Mouse (Mus musculus) CH12.LX (cell line): ENCODE measurements at regions not wholly inside any gene's neighbourhood (a gene's known extent, or its start where the extent isn't known, plus 50 kb on each side); places are given as distances from the start of the nearest gene placed in this dataset.

Source experiments
- DNase-seq: peaks from one replicate; pipeline ENCODE4 v3.0.0-alpha.2; 2013; ENCODE audit errors: extremely low read depth
- H3K27ac ChIP-seq: 2 replicates; pipeline ENCODE4 v1.5.1; 2012; ENCODE audit warnings: low read depth, mild to moderate bottlenecking, control low read depth, moderate library complexity; ENCODE audit not compliant: insufficient read depth
- H3K27me3 ChIP-seq: replicated peaks from 2 replicates; pipeline ENCODE3; 2012; ENCODE audit warnings: inconsistent platforms
- H3K36me3 ChIP-seq, 2 experiments: replicated peaks in 1 of 2; 2 replicates each; pipeline versions ENCODE3 to v1.6.1; 2012; ENCODE audit warnings: inconsistent platforms in 1 of 2, low read length in 1 of 2, mild to moderate bottlenecking in 1 of 2, mixed read lengths in 1 of 2, moderate library complexity in 1 of 2; ENCODE audit not compliant: control insufficient read depth in 1 of 2, insufficient read depth in 1 of 2
- H3K4me1 ChIP-seq, 2 experiments: 2 replicates each; pipeline ENCODE4 v1.6.1; 2012; ENCODE audit warnings: inconsistent platforms in 1 of 2, moderate library complexity in 1 of 2; ENCODE audit not compliant: insufficient read depth in 2 of 2, control insufficient read depth in 1 of 2
- H3K4me2 ChIP-seq: 2 replicates; pipeline ENCODE4 v1.6.1; 2012; ENCODE audit warnings: low read depth, mild to moderate bottlenecking, control low read depth; ENCODE audit not compliant: poor library complexity, insufficient read depth, severe bottlenecking
- H3K4me3 ChIP-seq, 3 experiments: fragments of 150-350 bp in 1 of 3; sonication (generic) in 1 of 3; replicated peaks in 1 of 3; 2 replicates each; pipeline versions ENCODE3 to v1.5.1; 2011 to 2012; ENCODE audit warnings: low read depth in 2 of 3, low read length in 2 of 3, mild to moderate bottlenecking in 2 of 3, moderate library complexity in 2 of 3, control low read depth in 1 of 3, improper control_type of control experiment in 1 of 3, inconsistent platforms in 1 of 3, mixed read lengths in 1 of 3; ENCODE audit not compliant: poor library complexity in 1 of 3
- H3K79me2 ChIP-seq: replicated peaks from 2 replicates; pipeline ENCODE4 v1.6.1; 2012; ENCODE audit warnings: mild to moderate bottlenecking, moderate library complexity; ENCODE audit not compliant: control insufficient read depth, poor library complexity, insufficient read depth, severe bottlenecking; ENCODE audit errors: extremely low read depth
- H3K9ac ChIP-seq: 2 replicates; pipeline ENCODE4 v1.6.1; 2012; ENCODE audit warnings: low read depth, mild to moderate bottlenecking, control low read depth, moderate library complexity; ENCODE audit not compliant: insufficient read depth
- H3K9me3 ChIP-seq: replicated peaks from 2 replicates; pipeline ENCODE3; 2012; ENCODE audit warnings: low read length, inconsistent platforms, mixed read lengths
- BHLHE40 ChIP-seq: IDR thresholded peaks from 2 replicates; pipeline ENCODE4 v1.6.1; 2011; ENCODE audit warnings: mild to moderate bottlenecking, low read depth, low read length, improper control_type of control experiment
- CTCF ChIP-seq, 2 experiments: IDR thresholded peaks in 1 of 2; conservative IDR thresholded peaks in 1 of 2; 2 replicates each; pipeline ENCODE4 v1.5.1; 2011 to 2012; ENCODE audit warnings: low read depth in 2 of 2, low read length in 2 of 2, improper control_type of control experiment in 1 of 2, inconsistent platforms in 1 of 2, mild to moderate bottlenecking in 1 of 2, moderate library complexity in 1 of 2
- HCFC1 ChIP-seq: IDR thresholded peaks from 2 replicates; pipeline ENCODE4 v1.6.1; 2012; ENCODE audit warnings: low read depth, mild to moderate bottlenecking, inconsistent platforms, low read length, improper control_type of control experiment
- KAT2A ChIP-seq: IDR thresholded peaks from 2 replicates; pipeline ENCODE4 v1.6.1; 2012; ENCODE audit warnings: low read length, improper control_type of control experiment, inconsistent platforms; ENCODE audit not compliant: insufficient replicate concordance
- MAFK ChIP-seq: IDR thresholded peaks from 2 replicates; pipeline ENCODE4 v1.6.1; 2011; ENCODE audit warnings: low read length, improper control_type of control experiment; ENCODE audit not compliant: insufficient replicate concordance
- MAX ChIP-seq: IDR thresholded peaks from 2 replicates; pipeline ENCODE4 v1.6.1; 2011; ENCODE audit warnings: low read length, improper control_type of control experiment
- MEF2A ChIP-seq: IDR thresholded peaks from 2 replicates; pipeline ENCODE4 v1.6.1; 2014; ENCODE audit warnings: low read depth, mild to moderate bottlenecking, inconsistent platforms, low read length, improper control_type of control experiment, borderline replicate concordance
- MXI1 ChIP-seq: IDR thresholded peaks from 2 replicates; pipeline ENCODE4 v1.6.1; 2011; ENCODE audit warnings: mild to moderate bottlenecking, low read depth, low read length, improper control_type of control experiment
- NELFE ChIP-seq: IDR thresholded peaks from 2 replicates; pipeline ENCODE4 v1.6.1; 2011; ENCODE audit warnings: low read depth, low read length, improper control_type of control experiment
- POLR2AphosphoS2 ChIP-seq: IDR thresholded peaks from 2 replicates; pipeline ENCODE4 v1.6.1; 2011; ENCODE audit warnings: low read depth, low read length, improper control_type of control experiment
- RAD21 ChIP-seq: IDR thresholded peaks from 2 replicates; pipeline ENCODE4 v1.6.1; 2011; ENCODE audit warnings: low read depth, mild to moderate bottlenecking, low read length, improper control_type of control experiment, moderate library complexity
- RCOR1 ChIP-seq: conservative IDR thresholded peaks from 2 replicates; pipeline ENCODE4 v1.6.1; 2012; ENCODE audit warnings: low read depth, mild to moderate bottlenecking, inconsistent platforms, low read length, improper control_type of control experiment
- SIN3A ChIP-seq: IDR thresholded peaks from 2 replicates; pipeline ENCODE4 v1.6.1; 2012; ENCODE audit warnings: low read length, improper control_type of control experiment, inconsistent platforms
- USF2 ChIP-seq: conservative IDR thresholded peaks from 2 replicates; pipeline ENCODE4 v1.6.1; 2011; ENCODE audit warnings: low read depth, low read length, improper control_type of control experiment
- ZC3H11A ChIP-seq: IDR thresholded peaks from 2 replicates; pipeline ENCODE4 v1.6.1; 2012; ENCODE audit warnings: low read depth, mild to moderate bottlenecking, inconsistent platforms, low read length, improper control_type of control experiment
- ZMIZ1 ChIP-seq: IDR thresholded peaks from 2 replicates; pipeline ENCODE4 v1.6.1; 2012; ENCODE audit warnings: low read depth, mild to moderate bottlenecking, inconsistent platforms, low read length, improper control_type of control experiment
- ZNF384 ChIP-seq: IDR thresholded peaks from 2 replicates; pipeline ENCODE4 v1.6.1; 2012; ENCODE audit warnings: low read depth, low read length, improper control_type of control experiment, inconsistent platforms
- dilution Hi-C: fragments of 300-500 bp; cut with MboI; formaldehyde crosslinking; loops from 2 replicates; pipeline ENCODE4 v1.14.3; 2020; ENCODE audit warnings: low sequenced_read_pairs; ENCODE audit not compliant: extremely low pct_unique_long_range_greater_than_20kb, extremely low pct_ligation_motif_present
- in situ Hi-C: fragments of 300-500 bp; cut with MboI; formaldehyde crosslinking; loops from 3 replicates; pipeline ENCODE4 v1.14.3; 2019; ENCODE audit warnings: low sequenced_read_pairs, low pct_ligation_motif_present, low pct_unique_long_range_greater_than_20kb, mixed read lengths

- H3K9me3 ChIP-seq = no peaks in the 10 kb centered on the region
- H3K4me3 ChIP-seq = no peak overlapping the region
- H3K27me3 ChIP-seq = no peaks in the 10 kb centered on the region
- H3K4me2 ChIP-seq = no peak overlapping the region
- no peak overlapping the region for H3K27ac ChIP-seq
- TF ChIP-seq MXI1 = no peak
- no peak for TF ChIP-seq ZNF384
- TF ChIP-seq CTCF (conservative IDR thresholded peaks at IDR 0.05 in 1 of 2, IDR thresholded peaks at IDR 0.05 in 1 of 2; ENCODE audit: low read depth in 2 of 2, low read length in 2 of 2) = no peak
- TF ChIP-seq ZC3H11A = no peak
- no peak for TF ChIP-seq RAD21
- TF ChIP-seq POLR2AphosphoS2 = no peak
- TF ChIP-seq MEF2A = no peak
- no peak for TF ChIP-seq SIN3A
- no peak for TF ChIP-seq ZMIZ1
- TF ChIP-seq MAX = no peak
- no peak for TF ChIP-seq RCOR1
- no peak for TF ChIP-seq BHLHE40
- no peak for TF ChIP-seq MAFK
- TF ChIP-seq, all 38 proteins: peak for 0
- DNase-seq = no peak
- Histone ChIP-seq H3K9ac (no peak overlapping the region), H3K36me3 (no peaks in the 10 kb centered on the region), H3K79me2 (no peaks in the 10 kb centered on the region), H3K4me1 (no peaks in the 10 kb centered on the region)
- in situ Hi-C loops = no loop called here
- dilution Hi-C loops = no loop called here
Measured at GRCm38 (mm10) chr12:90425276-90426063, 312.8 kb downstream of the Dio2 start.

DNA sequence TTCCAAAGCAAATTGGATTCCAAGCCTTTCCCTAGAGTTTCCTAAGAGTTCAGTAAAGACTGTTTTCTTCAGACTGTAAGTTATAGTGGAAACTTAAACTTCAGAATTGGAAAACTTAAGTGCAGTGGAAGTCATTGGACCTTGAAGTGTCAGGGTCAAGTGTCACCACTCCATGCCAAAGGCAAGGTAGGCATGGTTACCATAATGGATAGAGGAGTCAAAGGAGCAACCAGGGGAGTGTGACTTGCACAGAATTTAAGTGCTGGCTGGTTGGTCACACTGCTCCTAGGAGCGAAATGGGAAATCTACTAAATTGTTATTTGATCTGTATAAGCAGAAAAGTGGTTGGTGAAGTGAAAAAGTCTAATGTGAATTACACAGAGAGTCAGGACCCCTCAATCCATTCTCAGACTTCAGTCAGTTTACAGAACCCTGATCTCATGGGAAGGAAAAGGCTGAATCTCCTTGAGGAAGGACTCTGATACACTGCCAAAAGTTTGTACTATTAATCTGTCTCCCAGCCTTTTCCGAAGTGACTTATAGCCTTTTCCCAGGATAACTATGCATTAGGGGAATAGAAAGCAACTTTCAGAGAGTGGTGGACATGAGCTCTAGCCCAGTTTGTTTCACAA lies 320.5 kb downstream of the Dio2 start:
- DNase-seq = no peak
- no peaks in the 10 kb centered on the region for H3K36me3 ChIP-seq
- H3K4me1 ChIP-seq = no peaks in the 10 kb centered on the region
- no peaks in the 10 kb centered on the region for H3K79me2 ChIP-seq
- dilution Hi-C loops = no loop called here
- no peaks in the 10 kb centered on the region for H3K9me3 ChIP-seq
- in situ Hi-C loops = no loop called here
- no peak overlapping the region for H3K4me2 ChIP-seq
- no peak overlapping the region for H3K4me3 ChIP-seq
- TF ChIP-seq USF2 (no peak), HCFC1 (no peak), KAT2A (no peak), NELFE (no peak), ZMIZ1 (no peak), MAFK (no peak), RAD21 (no peak), ZNF384 (no peak)
- no peaks in the 10 kb centered on the region for H3K27me3 ChIP-seq
- no peak overlapping the region for H3K27ac ChIP-seq
- no peak overlapping the region for H3K9ac ChIP-seq
